Mouse (Mus musculus) cerebellum, adult 2 months (tissue): ENCODE results near the gene Slc37a2.

Source experiments
- CTCF ChIP-seq: fragments of 200-500 bp; IDR thresholded peaks from 2 replicates; pipeline ENCODE4 v1.5.1; 2011; ENCODE audit warnings: low read depth, mild to moderate bottlenecking, control low read depth, low read length, moderate library complexity, borderline replicate concordance; ENCODE audit not compliant: insufficient read depth
- POLR2A ChIP-seq: fragments of 200-500 bp; IDR thresholded peaks from 2 replicates; pipeline ENCODE4 v1.6.1; 2011; ENCODE audit warnings: low read length, control low read depth, borderline replicate concordance; ENCODE audit not compliant: insufficient read depth

GRCm38 (mm10) chr9:37225581-37225980 lies 30.0 kb downstream of the Slc37a2 start:
- TF ChIP-seq CTCF (no peak), POLR2A (no peak)
